ENCODE assay signal across 9 mouse cellular contexts in genomic region chr10:68356973-68357372, GRCm38 (mm10).
A peak's percentile ranks its signal among the peaks of the same experiment; 100 is the strongest.
DNase-seq lines count a peak whose midpoint lies in the region; ATAC-seq and TF ChIP-seq lines count a peak whose summit lies in the region.
"Had no signal": no experiment of that assay in that cellular context is flagged by ENCODE, and none has a peak within 500 bp of the region (broad histone marks: within the 10 kb centered on the region; RNA-seq: fewer than 3 reads in every experiment).

No protein-coding gene starts in this region.

- H3K27me3 ChIP-seq in lung, embryonic 14.5 days (ENCODE audit: insufficient read depth, low read length), result no peaks in the 10 kb centered on the region
- no peaks in the 10 kb centered on the region for H3K27me3 ChIP-seq in cerebellum, adult 2 months (ENCODE audit: control insufficient read depth, insufficient read depth, low read length)
- H3K27me3 ChIP-seq: heart, embryonic 13.5 days had no signal

- peak; percentile 57 for ATAC-seq in inflammation-experienced regulatory T-cells, adult 6 months
- ATAC-seq in lung, embryonic 14.5 days (ENCODE audit: insufficient read depth), result no peak

- H3K4me3 ChIP-seq in lung, embryonic 14.5 days (ENCODE audit: low read depth, low read length), result no peak overlapping the region
- no peak overlapping the region for H3K4me3 ChIP-seq in cerebellum, adult 2 months (replicated peaks; ENCODE audit: insufficient read depth, low read depth, low read length)
- H3K4me3 ChIP-seq: heart, embryonic 13.5 days had no signal

- no peaks in the 10 kb centered on the region for H3K9me3 ChIP-seq in lung, embryonic 14.5 days (ENCODE audit: low read depth, low read length)
- H3K9me3 ChIP-seq: heart, embryonic 13.5 days had no signal

- DNase-seq in embryo, embryonic 10 days (ENCODE audit: low spot score), result peak; percentile 24
- DNase-seq in embryo, embryonic 9.5 days (ENCODE audit: extremely low spot score), result no peak
- DNase-seq in thymus, postnatal 0 days (ENCODE audit: low spot score), result peak; percentile 19
- DNase-seq in thymus, adult 18-20 months, result no peak
- peak; percentile 68 for DNase-seq in lung, embryonic 14.5 days
- no peak for DNase-seq in cerebellum, adult 2 months
- no peak for DNase-seq in layer of hippocampus, postnatal 14 days (ENCODE audit: low spot score in 2 of 2)

- TF ChIP-seq CTCF in lung, embryonic 14.5 days (IDR thresholded peaks at IDR 0.05; ENCODE audit: low read depth), result peak; percentile 55
- no peak for TF ChIP-seq CTCF in cerebellum, adult 2 months (IDR thresholded peaks at IDR 0.05; ENCODE audit: borderline replicate concordance, insufficient read depth, low read depth, low read length)

- no peaks in the 10 kb centered on the region for H3K36me3 ChIP-seq in lung, embryonic 14.5 days (ENCODE audit: insufficient read depth)
- H3K36me3 ChIP-seq: heart, embryonic 13.5 days had no signal

- H3K27ac ChIP-seq in lung, embryonic 14.5 days (ENCODE audit: low read depth), result peak overlapping the region; percentile 43; the same call in 1 of the 2 replicates
- no peak overlapping the region for H3K27ac ChIP-seq in cerebellum, adult 2 months (ENCODE audit: insufficient read depth, low read length)
- H3K27ac ChIP-seq: heart, embryonic 13.5 days had no signal

- peaks cover 9% of the 10 kb centered on the region; the same call in 1 of the 2 replicates for H3K4me1 ChIP-seq in lung, embryonic 14.5 days (ENCODE audit: insufficient read depth)
- no peaks in the 10 kb centered on the region for H3K4me1 ChIP-seq in cerebellum, adult 2 months (ENCODE audit: control insufficient read depth, insufficient read depth, low read length)

- no peak overlapping the region for H3K4me2 ChIP-seq in lung, embryonic 14.5 days
- H3K4me2 ChIP-seq: heart, embryonic 13.5 days had no signal

- no peak overlapping the region for H3K9ac ChIP-seq in lung, embryonic 14.5 days
- H3K9ac ChIP-seq: heart, embryonic 13.5 days had no signal

- 34% methylated on average over 6 of the region's 6 CpGs for WGBS in lung, embryonic 14.5 days
- 80% methylated on average over 6 of the region's 6 CpGs for WGBS in cerebellum, adult 2 months

- no peak for TF ChIP-seq POLR2A in cerebellum, adult 2 months (IDR thresholded peaks at IDR 0.05; ENCODE audit: borderline replicate concordance, insufficient read depth, low read length)

Comparison
In these comparisons a context has a peak if more than half of its experiments do, and no peak if none do; other contexts are left out.
1. DNase-seq: peak in embryo, embryonic 10 days (single experiment), thymus, postnatal 0 days (single experiment) and lung, embryonic 14.5 days (single experiment); none in embryo, embryonic 9.5 days (single experiment), thymus, adult 18-20 months (0 of 2), cerebellum, adult 2 months (0 of 2) and layer of hippocampus, postnatal 14 days (0 of 2).